8 mouse cellular contexts compared by ENCODE assay signal in the genomic region with DNA sequence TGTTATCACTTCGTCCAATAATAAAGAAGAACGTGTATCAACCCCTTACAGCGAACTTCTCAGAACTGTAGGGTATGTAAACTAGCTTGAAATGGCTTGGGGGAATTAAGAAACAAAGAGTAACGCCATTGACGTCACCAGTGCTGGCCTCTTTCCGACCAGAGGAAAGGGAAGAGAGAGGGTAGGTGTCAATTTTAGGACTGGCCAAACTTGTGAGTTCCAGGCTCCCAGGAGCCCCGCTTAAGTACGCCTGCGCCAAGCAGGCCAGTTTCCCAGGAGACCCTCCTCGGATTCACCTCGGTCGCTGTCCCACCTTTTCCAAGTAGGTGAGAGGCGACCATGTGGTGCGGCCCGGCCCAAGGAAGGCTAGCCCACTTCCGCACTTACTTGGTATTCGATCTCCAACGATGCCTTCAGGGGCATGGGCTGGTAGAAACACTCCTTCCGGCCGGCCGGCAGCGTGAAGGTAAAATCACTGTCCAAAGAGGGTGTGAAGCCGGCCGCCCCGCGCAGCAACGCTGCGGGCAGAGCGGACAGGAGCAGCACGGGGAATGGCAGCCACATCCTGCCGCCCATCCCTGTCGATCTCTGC. TPM values are rescaled to one million over a fixed set of nuclear protein-coding genes. Genes with fewer than 3 reads are reported as not detected.
DNase-seq lines count a peak whose midpoint lies in the region; ATAC-seq lines count a peak whose summit lies in the region.

No protein-coding gene starts in this region.

- H3K27me3 ChIP-seq in forebrain, embryonic 14.5 days (replicated peaks; ENCODE audit: control insufficient read depth, insufficient read depth, low read length) = no peaks in the 10 kb centered on the region
- no peaks in the 10 kb centered on the region for H3K27me3 ChIP-seq in hindbrain, embryonic 15.5 days
- no peaks in the 10 kb centered on the region for H3K27me3 ChIP-seq in neural tube, embryonic 13.5 days

- DNase-seq in layer of hippocampus, adult 9-10 months (ENCODE audit: low spot score) = peak; percentile 7
- no peak for DNase-seq in layer of hippocampus, postnatal 36 days
- peak; percentile 75 for DNase-seq in adrenal gland, postnatal 14 days
- DNase-seq in forebrain, embryonic 14.5 days (ENCODE audit: low spot score) = peak; percentile 39
- peak; percentile 66 to 68 for DNase-seq in lung, adult 18-20 months
- no peak for DNase-seq in thymus, adult 18-20 months

- H3K9me3 ChIP-seq in forebrain, embryonic 14.5 days (replicated peaks; ENCODE audit: control insufficient read depth, low read length) = no peaks in the 10 kb centered on the region
- no peaks in the 10 kb centered on the region for H3K9me3 ChIP-seq in hindbrain, embryonic 15.5 days
- no peaks in the 10 kb centered on the region for H3K9me3 ChIP-seq in neural tube, embryonic 13.5 days

- peak overlapping the region; percentile 82 for H3K4me3 ChIP-seq in forebrain, embryonic 14.5 days (ENCODE audit: low read depth, low read length)
- peak overlapping the region; percentile 79 for H3K4me3 ChIP-seq in hindbrain, embryonic 15.5 days
- H3K4me3 ChIP-seq in neural tube, embryonic 13.5 days = peak overlapping the region; percentile 80

- ATAC-seq in forebrain, embryonic 14.5 days = peak; percentile 45
- ATAC-seq in hindbrain, embryonic 15.5 days (ENCODE audit: low FRiP score, low read depth) = no peak; the same call in 1 of the 2 replicates
- peak; percentile 68 for ATAC-seq in neural tube, embryonic 13.5 days (ENCODE audit: low read depth)

- peaks cover 7% of the 10 kb centered on the region for H3K4me1 ChIP-seq in forebrain, embryonic 14.5 days (ENCODE audit: control insufficient read depth, insufficient read depth, low read length)
- peaks cover 20% of the 10 kb centered on the region for H3K4me1 ChIP-seq in hindbrain, embryonic 15.5 days (replicated peaks)
- peaks cover 23% of the 10 kb centered on the region for H3K4me1 ChIP-seq in neural tube, embryonic 13.5 days (replicated peaks)

- H3K36me3 ChIP-seq in forebrain, embryonic 14.5 days (ENCODE audit: control insufficient read depth, insufficient read depth, low read length) = 0 out of 2 replicates have a peak, but pooled peaks cover 4% of the 10 kb centered on the region
- peaks cover 12% of the 10 kb centered on the region; the same call in 1 of the 2 replicates for H3K36me3 ChIP-seq in hindbrain, embryonic 15.5 days
- peaks cover 11% of the 10 kb centered on the region for H3K36me3 ChIP-seq in neural tube, embryonic 13.5 days

- peak overlapping the region; percentile 80 for H3K9ac ChIP-seq in forebrain, embryonic 14.5 days (ENCODE audit: low read length)
- peak overlapping the region; percentile 76 for H3K9ac ChIP-seq in hindbrain, embryonic 15.5 days
- peak overlapping the region; percentile 86 for H3K9ac ChIP-seq in neural tube, embryonic 13.5 days

- under 1% methylated on average over 32 of the region's 32 CpGs for WGBS in forebrain, embryonic 14.5 days
- WGBS in hindbrain, embryonic 15.5 days = under 1% methylated on average over 32 of the region's 32 CpGs
- WGBS in neural tube, embryonic 13.5 days = under 1% methylated on average over 32 of the region's 32 CpGs

- H3K27ac ChIP-seq in forebrain, embryonic 14.5 days (ENCODE audit: low read depth, low read length) = peak overlapping the region; percentile 84
- H3K27ac ChIP-seq in hindbrain, embryonic 15.5 days (replicated peaks) = peak overlapping the region; percentile 85
- peak overlapping the region; percentile 87 for H3K27ac ChIP-seq in neural tube, embryonic 13.5 days (replicated peaks)

- peak overlapping the region; percentile 74 for H3K4me2 ChIP-seq in forebrain, embryonic 14.5 days (ENCODE audit: low read length)
- peak overlapping the region; percentile 66 for H3K4me2 ChIP-seq in hindbrain, embryonic 15.5 days
- H3K4me2 ChIP-seq in neural tube, embryonic 13.5 days = peak overlapping the region; percentile 75

RNA-seq across cellular contexts. Expression of gene Tmed5, which starts 0.5 kb away (rescaled TPM):
- 10 to 100 TPM; 23.9 to 25.0 TPM for total RNA-seq in layer of hippocampus, postnatal 36 days (2021)
- total RNA-seq in adrenal gland, postnatal 14 days (2021) = 86.5 and 90.7 TPM in 2 replicates
- 17.2 and 18.1 TPM in 2 replicates for polyA plus RNA-seq in forebrain, embryonic 14.5 days (2014; fragmentation: Nextera tagmentation; extraction: Ambion mirVana)
- 23.4 and 26.5 TPM in 2 replicates for polyA plus RNA-seq in hindbrain, embryonic 15.5 days (2015; fragmentation: Nextera tagmentation; extraction: Ambion mirVana)
- 24.1 and 24.8 TPM in 2 replicates for polyA plus RNA-seq in neural tube, embryonic 13.5 days (2015; fragmentation: Nextera tagmentation; extraction: Ambion mirVana)

RNA-seq across cellular contexts. Expression of gene Ccdc18, which starts 0.7 kb away (rescaled TPM):
- total RNA-seq in layer of hippocampus, postnatal 36 days (2021) = 1 to 10 TPM; 1.0 to 1.5 TPM
- 2.3 and 2.6 TPM in 2 replicates for total RNA-seq in adrenal gland, postnatal 14 days (2021)
- 4.6 and 7.4 TPM in 2 replicates for polyA plus RNA-seq in forebrain, embryonic 14.5 days (2014; fragmentation: Nextera tagmentation; extraction: Ambion mirVana)
- 3.2 and 3.6 TPM in 2 replicates for polyA plus RNA-seq in hindbrain, embryonic 15.5 days (2015; fragmentation: Nextera tagmentation; extraction: Ambion mirVana)
- polyA plus RNA-seq in neural tube, embryonic 13.5 days (2015; fragmentation: Nextera tagmentation; extraction: Ambion mirVana) = 2.6 and 3.1 TPM in 2 replicates

Comparison
In these comparisons a context has a peak if more than half of its experiments do, and no peak if none do; other contexts are left out.
1. DNase-seq: peak in layer of hippocampus, adult 9-10 months (single experiment), adrenal gland, postnatal 14 days (single experiment), forebrain, embryonic 14.5 days (single experiment) and lung, adult 18-20 months (2 of 2); none in layer of hippocampus, postnatal 36 days (0 of 2) and thymus, adult 18-20 months (0 of 2).
2. Peak in every context shown above with its lines, with median percentiles within 50 percentile points of each other: H3K27ac ChIP-seq, H3K4me2 ChIP-seq, H3K4me3 ChIP-seq and H3K9ac ChIP-seq.